Mouse (Mus musculus) embryonic facial prominence, embryonic 12.5 days (tissue): ENCODE measurements around the gene Tmod4. TPM values are rescaled to one million over a fixed set of nuclear protein-coding genes. Genes with fewer than 3 reads are reported as not detected.
A peak's percentile ranks its signal among the peaks of the same experiment; 100 is the strongest.

Experiments
- ATAC-seq: fragments of 200-750 bp; cut with Nextera tagmentation; 2 replicates; pipeline ENCODE4 v1.8.0; 2017; ENCODE audit not compliant: insufficient number of reproducible peaks, insufficient read depth, low FRiP score, low TSS enrichment
- H3K27ac ChIP-seq: fragments of 300-500 bp; sonication (generic); 2 replicates; pipeline ENCODE4 v1.5.1; 2016; ENCODE audit warnings: mild to moderate bottlenecking
- H3K27me3 ChIP-seq: fragments of 300-500 bp; sonication (generic); 2 replicates; pipeline ENCODE4 v1.6.1; 2016; ENCODE audit warnings: mild to moderate bottlenecking, moderate library complexity
- H3K36me3 ChIP-seq: fragments of 300-500 bp; sonication (generic); 2 replicates; pipeline ENCODE4 v1.6.1; 2016; ENCODE audit warnings: mild to moderate bottlenecking
- H3K4me1 ChIP-seq: fragments of 300-500 bp; sonication (generic); 2 replicates; pipeline ENCODE4 v1.6.1; 2016
- H3K4me2 ChIP-seq: fragments of 300-500 bp; sonication (generic); replicated peaks from 2 replicates; pipeline ENCODE4 v1.6.1; 2016; ENCODE audit warnings: mild to moderate bottlenecking, moderate library complexity
- H3K4me3 ChIP-seq: fragments of 300-500 bp; sonication (generic); 2 replicates; pipeline ENCODE4 v1.5.1; 2016; ENCODE audit warnings: mild to moderate bottlenecking
- H3K9ac ChIP-seq: fragments of 300-500 bp; sonication (generic); 2 replicates; pipeline ENCODE4 v1.6.1; 2016; ENCODE audit warnings: mild to moderate bottlenecking, moderate library complexity
- H3K9me3 ChIP-seq: fragments of 300-500 bp; sonication (generic); 2 replicates; pipeline ENCODE4 v1.6.1; 2016; ENCODE audit warnings: mild to moderate bottlenecking, moderate library complexity
- WGBS: fragments of 180-500 bp; shearing (Covaris S2); methylation state at CpG from one replicate; pipeline ENCODE4 v1.1.7; 2016; 5-methylcytosine and 5-hydroxymethylcytosine counted together
- polyA plus RNA-seq: library from polyadenylated mRNA; unstranded; fragments of >200 nt; fragmentation: Nextera tagmentation; extraction: Ambion mirVana; gene quantifications from 2 replicates; pipeline ENCODE4 v1.2.1, GENCODE M21; 2016

Tmod4 gene
- polyA plus RNA-seq, 1 experiment from 2014 or later: 1.0 TPM

DNA sequence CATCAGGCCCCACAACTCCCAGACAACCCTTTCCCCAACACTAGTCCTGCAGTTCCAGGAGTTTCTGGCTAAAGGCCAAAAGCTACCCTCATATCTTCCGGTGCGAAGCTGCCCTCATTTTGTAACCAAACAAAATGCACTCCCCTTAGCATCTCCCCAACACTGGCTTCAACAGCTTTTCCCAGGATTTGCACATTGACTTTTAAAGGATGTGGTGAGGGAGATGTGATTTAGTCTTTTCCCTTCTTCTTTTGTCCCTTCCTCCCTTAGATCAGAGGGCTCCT lies 38.0 kb downstream of the Tmod4 start:
- no peak for ATAC-seq
- Histone ChIP-seq H3K27me3 (no peaks in the 10 kb centered on the region; the same call in 1 of the 2 replicates), H3K4me1 (peaks cover 26% of the 10 kb centered on the region), H3K4me3 (peak overlapping the region; percentile 81), H3K36me3 (peaks cover 34% of the 10 kb centered on the region), H3K9ac (no peak overlapping the region), H3K9me3 (no peaks in the 10 kb centered on the region), H3K4me2 (peak overlapping the region; percentile 77), H3K27ac (0 out of 2 replicates have a peak overlapping the region, but pooled peaks have one; percentile 2)
- 43% methylated on average over 2 of the region's 2 CpGs for WGBS

DNA sequence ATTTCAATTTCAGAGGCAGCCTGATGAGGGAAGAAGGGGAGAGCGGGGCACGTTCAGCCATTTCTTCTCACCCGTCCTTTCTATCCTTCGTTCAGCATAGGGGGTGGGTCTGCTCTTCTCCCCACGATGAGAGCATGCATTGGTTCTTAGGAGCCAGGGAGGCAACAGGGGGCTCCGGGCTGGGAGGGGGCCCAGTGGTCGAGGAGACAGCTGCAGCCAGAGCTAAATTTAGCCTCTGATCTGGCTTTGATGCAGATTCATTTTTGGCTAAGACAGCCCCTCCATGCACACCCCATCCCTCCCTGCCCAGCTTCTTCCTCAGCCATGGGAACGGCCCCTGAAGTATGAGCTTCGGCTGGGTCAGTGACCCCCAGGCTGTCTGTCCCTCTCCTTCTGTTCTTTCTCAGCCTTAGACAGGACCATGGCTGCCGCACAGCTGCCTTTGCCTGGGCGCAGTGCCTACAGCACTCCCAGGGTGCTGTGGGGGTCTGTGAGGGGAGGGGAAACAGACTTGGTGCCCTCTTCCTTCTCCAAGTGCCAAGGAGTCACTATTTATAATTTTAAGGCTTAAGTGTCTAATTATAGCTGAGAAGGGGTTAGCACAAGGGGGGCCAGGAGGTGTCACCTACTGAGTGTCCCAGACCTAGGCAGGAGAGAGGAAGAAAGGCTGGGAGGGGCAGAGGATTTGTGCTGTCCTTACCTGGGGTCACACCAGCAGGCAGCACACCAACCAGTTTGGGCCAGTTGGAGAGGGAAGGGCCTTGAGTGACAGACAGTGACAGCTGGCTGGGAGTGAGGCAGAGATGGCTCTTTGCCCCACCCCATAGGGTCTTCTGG lies 39.4 kb downstream of the Tmod4 start:
- WGBS: 59% methylated on average over 11 of the region's 11 CpGs
- H3K4me2 ChIP-seq: peak overlapping the region; percentile 77; the same call in 1 of the 2 replicates
- H3K4me1 ChIP-seq: peaks cover 26% of the 10 kb centered on the region
- H3K4me3 ChIP-seq: no peak overlapping the region
- no peak overlapping the region for H3K9ac ChIP-seq
- ATAC-seq: no peak
- no peaks in the 10 kb centered on the region for H3K9me3 ChIP-seq
- peaks cover 48% of the 10 kb centered on the region for H3K36me3 ChIP-seq
- H3K27ac ChIP-seq: 0 out of 2 replicates have a peak overlapping the region, but pooled peaks have one; percentile 27
- no peaks in the 10 kb centered on the region; the same call in 1 of the 2 replicates for H3K27me3 ChIP-seq

DNA sequence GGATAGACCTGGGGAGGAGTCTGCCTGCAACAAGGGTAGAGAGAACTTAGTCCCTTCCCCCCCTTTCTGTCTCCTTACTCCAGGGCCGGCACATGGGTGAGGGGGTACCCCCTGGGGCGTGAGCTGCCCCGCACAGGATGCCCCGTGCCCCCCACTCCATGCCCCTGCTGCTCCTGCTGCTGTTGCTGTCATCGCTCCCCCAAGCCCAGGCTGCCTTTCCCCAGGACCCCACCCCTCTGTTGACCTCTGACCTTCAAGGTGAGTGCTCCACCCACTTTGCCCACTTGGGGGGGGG lies 39.9 kb downstream of the Tmod4 start:
- Histone ChIP-seq H3K9me3 (no peaks in the 10 kb centered on the region), H3K4me2 (no peak overlapping the region), H3K36me3 (peaks cover 53% of the 10 kb centered on the region), H3K9ac (no peak overlapping the region), H3K27ac (no peak overlapping the region), H3K4me1 (peaks cover 26% of the 10 kb centered on the region), H3K27me3 (peaks cover 2% of the 10 kb centered on the region; the same call in 1 of the 2 replicates), H3K4me3 (no peak overlapping the region)
- no peak for ATAC-seq
- 78% methylated on average over 5 of the region's 5 CpGs for WGBS

DNA sequence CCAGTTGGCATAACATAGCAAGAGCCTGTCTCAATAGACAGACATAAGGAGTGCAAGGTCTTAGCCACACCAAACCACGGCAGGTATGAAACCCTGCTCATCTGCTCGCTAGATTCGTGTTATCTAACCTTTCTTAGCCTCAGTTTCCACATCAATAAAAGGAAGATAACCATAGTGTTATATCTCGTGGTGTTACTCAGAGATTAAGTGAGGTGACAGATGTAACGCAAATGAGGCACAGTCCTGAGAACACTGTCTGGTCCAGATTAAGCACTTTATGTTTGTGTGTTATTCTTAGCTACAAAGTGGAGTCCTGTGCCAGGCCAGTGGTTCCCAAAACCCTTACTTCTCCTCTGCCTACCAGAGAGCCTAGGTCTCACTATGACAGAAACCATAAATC lies 40.6 kb downstream of the Tmod4 start:
- ATAC-seq: no peak
- no peak overlapping the region for H3K4me3 ChIP-seq
- no peak overlapping the region for H3K9ac ChIP-seq
- H3K4me1 ChIP-seq: peaks cover 26% of the 10 kb centered on the region
- H3K27ac ChIP-seq: no peak overlapping the region
- WGBS: 82% methylated on average over 5 of the region's 5 CpGs
- no peak overlapping the region for H3K4me2 ChIP-seq
- no peaks in the 10 kb centered on the region for H3K9me3 ChIP-seq
- H3K27me3 ChIP-seq: peaks cover 8% of the 10 kb centered on the region
- H3K36me3 ChIP-seq: peaks cover 60% of the 10 kb centered on the region

DNA sequence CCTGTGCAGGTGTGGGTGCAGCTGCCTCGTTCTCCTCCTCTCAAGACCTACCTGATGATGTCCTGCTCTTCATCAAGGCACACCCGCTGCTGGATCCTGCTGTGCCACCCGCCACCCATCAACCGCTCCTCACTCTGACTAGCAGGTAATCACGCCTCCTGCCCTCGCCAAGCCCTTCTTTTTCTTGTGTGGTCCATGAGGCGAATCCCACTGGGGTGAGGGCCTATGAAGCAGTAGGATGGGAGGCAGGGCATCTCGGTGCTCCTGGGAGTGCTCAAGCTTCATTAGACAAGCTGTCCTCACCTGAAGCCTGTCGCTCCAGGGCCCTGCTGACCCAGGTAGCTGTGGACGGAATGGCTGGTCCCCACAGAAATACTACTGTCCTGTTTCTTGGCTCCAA lies 45.7 kb downstream of the Tmod4 start:
- Histone ChIP-seq H3K9me3 (no peaks in the 10 kb centered on the region), H3K4me2 (no peak overlapping the region), H3K27me3 (peaks cover 52% of the 10 kb centered on the region), H3K4me1 (peaks cover 16% of the 10 kb centered on the region), H3K9ac (no peak overlapping the region), H3K36me3 (peaks cover 87% of the 10 kb centered on the region), H3K4me3 (no peak overlapping the region), H3K27ac (no peak overlapping the region)
- ATAC-seq: no peak
- WGBS: 87% methylated on average over 10 of the region's 10 CpGs

DNA sequence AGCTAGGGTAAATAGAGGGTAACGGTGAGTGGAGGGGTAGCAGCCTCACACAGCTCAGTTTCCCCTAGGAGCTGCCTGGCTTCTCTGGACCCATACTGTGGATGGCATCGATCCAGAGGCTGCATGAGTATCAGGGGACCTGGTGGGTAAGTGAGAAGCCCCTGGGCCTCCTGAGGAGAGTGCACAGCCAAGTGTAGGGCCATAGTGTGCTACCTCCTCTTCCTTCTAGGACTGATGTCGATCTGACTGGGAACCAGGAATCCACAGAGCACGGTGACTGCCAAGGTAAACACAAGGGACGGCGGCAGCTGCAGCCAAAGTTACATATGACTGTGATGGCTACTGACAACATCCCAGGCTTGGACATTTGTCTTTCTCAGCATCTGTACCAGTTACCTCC lies 46.8 kb downstream of the Tmod4 start:
- H3K4me3 ChIP-seq: no peak overlapping the region
- peaks cover 76% of the 10 kb centered on the region for H3K36me3 ChIP-seq
- peaks cover 16% of the 10 kb centered on the region for H3K4me1 ChIP-seq
- no peaks in the 10 kb centered on the region for H3K9me3 ChIP-seq
- H3K4me2 ChIP-seq: no peak overlapping the region
- WGBS: 86% methylated on average over 6 of the region's 6 CpGs
- ATAC-seq: no peak
- no peak overlapping the region for H3K27ac ChIP-seq
- no peak overlapping the region for H3K9ac ChIP-seq
- peaks cover 52% of the 10 kb centered on the region for H3K27me3 ChIP-seq

DNA sequence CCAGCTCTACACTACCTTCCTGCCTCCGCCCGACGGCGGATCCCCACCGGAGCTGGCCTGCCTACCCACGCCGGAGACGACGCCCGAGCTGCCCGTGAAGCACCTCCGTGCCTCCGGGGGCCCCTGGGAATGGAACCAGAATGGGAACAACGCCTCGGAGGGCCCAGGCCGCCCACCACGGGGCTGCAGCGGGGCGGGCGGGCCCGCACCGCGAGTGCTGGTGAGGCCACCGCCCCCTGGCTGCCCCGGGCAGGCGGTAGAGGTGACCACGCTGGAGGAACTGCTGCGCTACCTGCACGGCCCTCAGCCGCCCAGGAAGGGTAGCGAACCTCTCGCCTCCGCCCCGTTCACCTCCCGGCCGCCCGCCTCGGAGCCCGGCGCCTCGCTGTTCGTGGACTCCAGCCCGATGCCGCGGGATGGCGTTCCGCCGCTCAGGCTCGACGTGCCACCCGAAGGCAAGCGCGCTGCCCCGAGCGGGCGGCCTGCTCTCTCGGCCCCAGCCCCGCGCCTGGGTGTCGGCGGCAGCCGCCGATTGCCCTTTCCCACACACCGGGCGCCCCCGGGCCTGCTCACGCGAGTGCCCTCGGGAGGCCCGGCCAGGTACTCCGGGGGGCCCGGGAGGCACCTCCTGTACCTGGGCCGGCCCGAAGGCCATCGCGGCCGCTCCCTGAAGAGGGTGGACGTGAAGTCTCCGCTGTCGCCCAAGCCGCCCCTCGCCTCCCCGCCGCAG lies 48.4 kb downstream of the Tmod4 start:
- H3K36me3 ChIP-seq: peaks cover 60% of the 10 kb centered on the region
- 19% methylated on average over 82 of the region's 84 CpGs for WGBS
- peaks cover 52% of the 10 kb centered on the region for H3K27me3 ChIP-seq
- H3K4me1 ChIP-seq: peaks cover 16% of the 10 kb centered on the region
- H3K4me3 ChIP-seq: peak overlapping the region; percentile 22; the same call in 1 of the 2 replicates
- peak overlapping the region; percentile 41 for H3K4me2 ChIP-seq
- ATAC-seq: no peak
- no peaks in the 10 kb centered on the region for H3K9me3 ChIP-seq
- 0 out of 2 replicates have a peak overlapping the region, but pooled peaks have one; percentile 28 for H3K9ac ChIP-seq
- H3K27ac ChIP-seq: no peak overlapping the region

DNA sequence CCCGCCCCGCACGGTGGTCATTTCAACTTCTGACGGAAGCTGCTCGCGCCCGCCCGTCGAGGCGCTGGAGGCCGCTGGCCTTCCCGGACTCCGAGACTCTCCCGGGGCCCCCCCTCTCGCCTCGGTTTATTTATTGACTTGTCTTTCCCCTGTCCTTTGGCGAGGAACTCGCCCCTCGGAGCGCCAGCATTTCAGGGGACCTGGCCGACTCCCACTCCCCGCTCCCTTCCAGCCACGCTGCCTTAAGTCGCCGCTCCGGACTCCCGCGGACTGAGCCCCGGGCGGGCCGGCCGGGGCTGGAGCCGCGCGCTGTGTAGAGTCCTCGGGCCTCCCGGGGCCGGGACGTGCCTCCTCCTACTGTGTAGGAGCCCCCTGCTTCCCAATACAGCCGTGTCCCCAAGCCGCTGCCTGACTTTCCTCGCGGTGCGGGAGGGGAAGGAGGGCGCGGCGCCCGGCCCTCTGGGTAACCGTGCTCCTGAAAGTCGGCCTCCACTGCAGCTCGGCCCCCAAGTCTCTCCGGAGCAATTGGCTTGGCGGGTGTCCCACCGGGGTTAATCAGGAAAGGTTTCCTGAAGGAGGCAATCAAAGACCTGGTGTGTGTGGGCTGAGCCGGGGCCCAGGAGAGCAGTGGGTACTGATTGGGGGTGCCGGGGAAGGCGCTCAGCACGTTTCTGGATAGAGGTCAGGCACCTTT lies 49.1 kb downstream of the Tmod4 start:
- H3K36me3 ChIP-seq: peaks cover 53% of the 10 kb centered on the region
- H3K4me1 ChIP-seq: peaks cover 16% of the 10 kb centered on the region
- peak; percentile 31 for ATAC-seq
- no peaks in the 10 kb centered on the region for H3K9me3 ChIP-seq
- WGBS: 8% methylated on average over 58 of the region's 58 CpGs
- H3K9ac ChIP-seq: peak overlapping the region; percentile 28
- H3K27me3 ChIP-seq: peaks cover 52% of the 10 kb centered on the region
- H3K4me3 ChIP-seq: peak overlapping the region; percentile 22; the same call in 1 of the 2 replicates
- peak overlapping the region; percentile 41 for H3K4me2 ChIP-seq
- no peak overlapping the region for H3K27ac ChIP-seq

DNA sequence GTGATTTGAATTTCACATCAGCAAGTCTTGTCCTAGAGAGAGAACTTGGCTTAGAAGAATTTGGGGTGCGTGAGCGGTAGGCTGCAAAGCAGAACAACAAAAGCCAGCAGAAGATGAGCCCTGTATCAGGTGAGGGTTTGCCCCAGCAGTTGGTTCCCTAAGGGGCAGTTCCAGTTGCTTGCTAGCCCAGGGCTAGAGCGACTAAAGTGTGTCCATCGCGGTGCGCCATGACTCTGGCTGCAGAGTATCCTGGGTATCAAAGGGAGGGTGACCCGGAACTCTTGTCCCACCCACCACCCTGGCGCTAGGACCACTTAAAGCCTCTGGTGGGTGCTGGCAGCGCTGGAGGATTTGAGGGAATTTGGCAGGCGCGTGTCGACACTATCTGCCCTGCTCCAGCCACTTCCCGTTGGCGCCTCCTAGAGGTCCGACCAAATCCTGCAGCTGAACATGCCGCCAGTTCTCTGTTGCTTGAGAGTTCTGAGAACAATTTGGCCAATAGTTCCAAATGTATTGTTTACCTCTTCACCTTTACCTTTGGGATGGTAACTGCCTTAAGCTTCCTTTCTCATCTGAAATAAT lies 49.8 kb downstream of the Tmod4 start:
- peak; percentile 49; the same call in 1 of the 2 replicates for ATAC-seq
- Histone ChIP-seq H3K27me3 (peaks cover 51% of the 10 kb centered on the region), H3K9me3 (no peaks in the 10 kb centered on the region), H3K36me3 (peaks cover 46% of the 10 kb centered on the region), H3K4me3 (no peak overlapping the region), H3K4me1 (peaks cover 16% of the 10 kb centered on the region), H3K27ac (no peak overlapping the region), H3K9ac (no peak overlapping the region), H3K4me2 (peak overlapping the region; percentile 41; the same call in 1 of the 2 replicates)
- WGBS: 3% methylated on average over 16 of the region's 16 CpGs

DNA sequence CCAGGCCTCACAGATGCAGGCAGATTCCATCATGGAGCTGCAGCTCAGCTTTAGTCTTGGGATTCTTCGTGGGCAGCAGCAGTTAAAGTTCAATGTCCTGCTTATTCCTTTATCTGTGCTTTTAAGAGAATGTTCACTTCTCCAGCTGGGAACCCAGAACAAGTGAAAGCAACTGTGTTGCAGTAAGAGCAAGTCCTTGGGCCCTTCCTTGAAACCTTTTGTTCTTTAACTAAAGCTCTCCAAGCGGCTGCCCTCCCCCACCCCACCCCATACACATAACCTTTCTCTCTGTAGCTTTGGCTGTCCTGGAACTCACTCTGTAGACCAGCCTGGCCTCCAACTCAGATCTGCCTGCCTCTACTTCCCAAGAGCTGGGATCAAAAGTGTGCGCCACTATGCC lies 52.2 kb downstream of the Tmod4 start:
- H3K9ac ChIP-seq: no peak overlapping the region
- 61% methylated on average over 3 of the region's 3 CpGs for WGBS
- peaks cover 16% of the 10 kb centered on the region for H3K4me1 ChIP-seq
- no peak for ATAC-seq
- H3K9me3 ChIP-seq: no peaks in the 10 kb centered on the region
- H3K27me3 ChIP-seq: peaks cover 27% of the 10 kb centered on the region
- H3K4me3 ChIP-seq: no peak overlapping the region
- H3K4me2 ChIP-seq: no peak overlapping the region
- no peak overlapping the region for H3K27ac ChIP-seq
- peaks cover 22% of the 10 kb centered on the region for H3K36me3 ChIP-seq

DNA sequence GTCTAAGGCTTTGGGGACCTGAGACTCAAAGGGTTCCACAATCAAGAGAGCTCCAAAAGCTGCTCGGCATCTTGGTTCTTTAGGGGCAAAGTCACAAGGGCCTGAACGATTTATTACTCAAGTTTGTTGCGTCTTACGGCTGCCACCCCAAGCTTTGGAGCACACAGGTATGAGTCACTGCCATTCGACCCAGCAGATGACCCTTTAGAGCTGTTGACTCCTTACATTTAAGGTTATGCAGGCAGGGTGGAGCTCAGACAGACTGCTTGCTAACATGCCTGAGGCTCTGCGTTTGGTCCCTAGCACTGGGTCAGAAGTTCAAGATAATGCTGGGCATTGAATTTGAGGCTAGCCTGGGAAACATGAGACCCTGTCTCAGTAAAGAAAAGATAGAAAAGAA lies 53.3 kb downstream of the Tmod4 start:
- H3K27me3 ChIP-seq: peaks cover 16% of the 10 kb centered on the region
- no peak overlapping the region for H3K4me2 ChIP-seq
- H3K27ac ChIP-seq: no peak overlapping the region
- no peaks in the 10 kb centered on the region for H3K9me3 ChIP-seq
- H3K9ac ChIP-seq: no peak overlapping the region
- no peak for ATAC-seq
- H3K36me3 ChIP-seq: peaks cover 11% of the 10 kb centered on the region
- no peak overlapping the region for H3K4me3 ChIP-seq
- 73% methylated on average over 6 of the region's 6 CpGs for WGBS
- H3K4me1 ChIP-seq: peaks cover 16% of the 10 kb centered on the region
